Mouse (Mus musculus): Measurements from ENCODE around the gene Mnd1. TPM values are rescaled to one million over a fixed set of nuclear protein-coding genes. Genes with fewer than 3 reads are reported as not detected.

Gene Mnd1
- polyA plus RNA-seq, 1 experiment: 0.51 TPM

DNA sequence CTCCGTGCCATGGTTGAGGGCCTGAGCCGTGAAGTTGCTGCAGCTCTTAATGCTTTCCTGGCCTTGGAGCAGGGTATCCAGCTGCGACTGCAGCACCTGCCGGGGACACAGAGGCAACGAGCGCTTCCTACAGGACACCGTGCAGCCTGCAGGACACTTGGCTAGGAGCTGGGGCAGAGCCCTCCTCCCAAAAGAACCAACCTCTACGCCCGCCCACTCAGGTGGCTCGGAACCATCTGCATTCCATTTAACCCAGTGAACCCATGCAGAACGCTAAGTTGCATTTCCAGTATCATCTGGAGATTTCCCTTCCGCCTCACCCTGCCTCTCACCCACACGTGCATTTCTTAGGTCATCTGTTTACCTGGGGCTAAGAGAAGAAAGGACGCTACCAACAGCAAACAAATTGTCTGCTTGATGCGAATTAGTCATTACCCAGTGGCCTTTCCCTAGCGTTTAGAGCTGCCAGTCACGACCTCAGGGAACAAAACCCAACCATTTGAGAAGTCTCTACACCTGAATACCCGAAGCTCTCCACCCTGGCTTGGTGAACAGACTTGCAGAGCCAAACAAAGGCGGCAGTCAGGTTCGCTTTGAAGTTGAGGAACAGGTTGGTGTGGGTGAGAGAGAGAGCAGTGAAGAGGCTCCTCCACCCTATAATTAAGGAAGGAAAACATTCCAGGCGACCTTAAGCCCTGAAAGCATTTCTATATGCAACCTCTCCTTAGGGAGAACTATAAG, 35.7 kb upstream of the Mnd1 start:
- Histone ChIP-seq H3K27me3 (ENCODE audit: control insufficient read depth, insufficient read depth, low read length) (no peaks in the 10 kb centered on the region; the same call in 1 of the 2 replicates), H3K4me1 (replicated peaks; ENCODE audit: control insufficient read depth, insufficient read depth, low read length) (peaks cover 32% of the 10 kb centered on the region), H3K4me3 (ENCODE audit: control insufficient read depth, insufficient read depth, low read length) (no peak overlapping the region), H3K27ac (ENCODE audit: control insufficient read depth, insufficient read depth, low read length) (no peak overlapping the region), H3K36me3 (ENCODE audit: control insufficient read depth, insufficient read depth, low read length) (no peaks in the 10 kb centered on the region)
- DNase-seq: no peak
- 75% methylated on average over 21 of the region's 21 CpGs for WGBS
- TF ChIP-seq CTCF (IDR thresholded peaks at IDR 0.05; ENCODE audit: borderline replicate concordance, control insufficient read depth, extremely low read depth, insufficient read depth, low read length, poor library complexity): no peak
- no peak for TF ChIP-seq POLR2A (IDR thresholded peaks at IDR 0.05; ENCODE audit: control insufficient read depth, extremely low read depth, insufficient read depth, low read length, poor library complexity)

DNA sequence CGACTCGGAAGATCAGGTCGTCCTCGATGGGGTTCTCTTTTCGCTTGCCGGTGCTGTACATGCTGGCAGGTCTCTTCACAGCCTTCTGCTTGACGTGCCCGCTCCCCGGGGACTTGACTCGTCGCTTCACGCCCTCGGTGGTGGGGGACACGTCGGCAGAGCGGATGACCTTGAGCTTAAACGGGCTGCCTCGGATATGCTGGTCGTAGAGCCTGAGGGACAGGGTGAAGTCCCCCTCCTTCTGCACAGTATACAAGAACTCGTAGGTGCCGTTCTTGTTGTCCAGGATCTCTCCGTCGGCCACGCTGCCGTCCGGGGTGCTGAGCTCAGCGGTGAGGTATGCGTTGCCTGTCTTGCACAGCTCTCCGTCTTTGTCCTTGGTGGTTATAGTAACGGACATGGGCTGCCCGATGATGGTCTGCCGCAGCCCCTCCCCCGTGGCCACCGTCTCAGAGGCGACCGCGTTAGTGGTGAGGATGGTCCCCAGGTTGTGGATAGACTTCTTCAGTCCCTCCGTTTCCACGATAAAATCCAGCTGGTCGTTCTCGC, 35.0 kb upstream of the Mnd1 start:
- Histone ChIP-seq H3K36me3 (ENCODE audit: control insufficient read depth, insufficient read depth, low read length) (no peaks in the 10 kb centered on the region), H3K4me3 (ENCODE audit: control insufficient read depth, insufficient read depth, low read length) (peak overlapping the region; percentile 14), H3K27me3 (ENCODE audit: control insufficient read depth, insufficient read depth, low read length) (no peaks in the 10 kb centered on the region; the same call in 1 of the 2 replicates), H3K27ac (ENCODE audit: control insufficient read depth, insufficient read depth, low read length) (no peak overlapping the region), H3K4me1 (replicated peaks; ENCODE audit: control insufficient read depth, insufficient read depth, low read length) (peaks cover 32% of the 10 kb centered on the region)
- peak; percentile 8 for DNase-seq
- 9% methylated on average over 41 of the region's 41 CpGs for WGBS
- TF ChIP-seq CTCF (IDR thresholded peaks at IDR 0.05; ENCODE audit: borderline replicate concordance, control insufficient read depth, extremely low read depth, insufficient read depth, low read length, poor library complexity): no peak
- no peak for TF ChIP-seq POLR2A (IDR thresholded peaks at IDR 0.05; ENCODE audit: control insufficient read depth, extremely low read depth, insufficient read depth, low read length, poor library complexity)

DNA sequence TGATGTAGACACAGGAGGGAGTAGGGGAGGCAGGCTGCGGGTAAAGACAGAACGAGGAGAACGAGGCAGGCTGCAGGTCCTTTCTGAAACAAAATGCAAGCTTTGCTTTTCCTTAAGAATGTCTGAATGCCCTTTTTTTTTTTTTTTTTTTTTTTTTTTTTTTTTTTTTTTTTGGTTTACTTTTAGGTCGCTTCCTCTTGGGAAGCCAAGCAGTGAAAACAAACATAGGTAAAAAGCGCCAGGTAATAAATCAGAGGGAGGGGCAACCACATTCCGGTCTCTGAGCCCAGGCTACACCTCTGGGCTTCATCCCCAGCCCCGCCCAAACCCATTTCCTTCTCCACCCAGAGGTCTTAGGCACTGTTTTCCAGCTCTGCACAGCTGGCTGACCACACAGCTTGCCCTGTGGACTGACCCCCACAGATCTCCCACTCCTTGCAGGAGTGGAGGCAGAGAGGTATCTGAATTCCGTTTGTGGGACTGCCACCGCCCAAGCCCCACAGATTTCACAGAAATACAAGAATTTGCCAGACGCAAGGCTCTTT, 34.1 kb upstream of the Mnd1 start:
- H3K36me3 ChIP-seq (ENCODE audit: control insufficient read depth, insufficient read depth, low read length): no peaks in the 10 kb centered on the region
- H3K4me1 ChIP-seq (replicated peaks; ENCODE audit: control insufficient read depth, insufficient read depth, low read length): peaks cover 32% of the 10 kb centered on the region
- no peak overlapping the region for H3K27ac ChIP-seq (ENCODE audit: control insufficient read depth, insufficient read depth, low read length)
- DNase-seq: no peak
- WGBS: 13% methylated on average over 10 of the region's 10 CpGs
- TF ChIP-seq POLR2A (IDR thresholded peaks at IDR 0.05; ENCODE audit: control insufficient read depth, extremely low read depth, insufficient read depth, low read length, poor library complexity) (no peak), CTCF (IDR thresholded peaks at IDR 0.05; ENCODE audit: borderline replicate concordance, control insufficient read depth, extremely low read depth, insufficient read depth, low read length, poor library complexity) (no peak)
- no peak overlapping the region for H3K4me3 ChIP-seq (ENCODE audit: control insufficient read depth, insufficient read depth, low read length)
- no peaks in the 10 kb centered on the region; the same call in 1 of the 2 replicates for H3K27me3 ChIP-seq (ENCODE audit: control insufficient read depth, insufficient read depth, low read length)

DNA sequence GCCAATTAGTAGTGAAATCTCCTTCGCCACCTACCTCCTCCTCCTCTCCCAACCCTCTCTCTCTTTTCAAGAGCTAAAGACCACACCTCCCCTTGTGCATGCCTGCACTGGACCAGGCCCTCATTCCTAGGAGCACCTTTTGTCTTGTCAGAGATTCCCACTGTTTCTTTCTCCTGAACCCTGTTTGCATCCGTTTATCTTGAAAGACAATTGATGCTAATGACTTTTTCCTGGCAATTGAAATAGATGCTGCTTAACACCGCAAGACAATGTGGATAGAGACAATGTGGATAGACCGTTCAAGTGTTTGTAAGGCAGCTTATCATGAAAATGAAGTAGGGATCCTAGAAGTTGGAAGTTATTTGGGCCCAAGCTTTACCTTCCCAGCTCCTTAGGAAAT, 26.1 kb upstream of the Mnd1 start:
- TF ChIP-seq POLR2A (IDR thresholded peaks at IDR 0.05; ENCODE audit: control insufficient read depth, extremely low read depth, insufficient read depth, low read length, poor library complexity) (no peak), CTCF (IDR thresholded peaks at IDR 0.05; ENCODE audit: borderline replicate concordance, control insufficient read depth, extremely low read depth, insufficient read depth, low read length, poor library complexity) (no peak)
- 93% methylated on average over 4 of the region's 4 CpGs for WGBS

GRCm38 (mm10) chr3:84181102-84181501, 25.5 kb upstream of the Mnd1 start:
- DNase-seq: no peak
- no peak overlapping the region for H3K27ac ChIP-seq (ENCODE audit: control insufficient read depth, insufficient read depth, low read length)
- no peaks in the 10 kb centered on the region for H3K27me3 ChIP-seq (ENCODE audit: control insufficient read depth, insufficient read depth, low read length)
- no peaks in the 10 kb centered on the region for H3K36me3 ChIP-seq (ENCODE audit: control insufficient read depth, insufficient read depth, low read length)
- no peak for TF ChIP-seq CTCF (IDR thresholded peaks at IDR 0.05; ENCODE audit: borderline replicate concordance, control insufficient read depth, extremely low read depth, insufficient read depth, low read length, poor library complexity)
- no peak for TF ChIP-seq POLR2A (IDR thresholded peaks at IDR 0.05; ENCODE audit: control insufficient read depth, extremely low read depth, insufficient read depth, low read length, poor library complexity)
- H3K4me1 ChIP-seq (replicated peaks; ENCODE audit: control insufficient read depth, insufficient read depth, low read length): no peaks in the 10 kb centered on the region
- WGBS: 82% methylated on average over 8 of the region's 8 CpGs
- no peak overlapping the region for H3K4me3 ChIP-seq (ENCODE audit: control insufficient read depth, insufficient read depth, low read length)

More for the DNA sequence above, 26.1 kb upstream of the Mnd1 start:
- no peaks in the 10 kb centered on the region for H3K36me3 ChIP-seq (ENCODE audit: control insufficient read depth, insufficient read depth, low read length)
- no peak overlapping the region for H3K27ac ChIP-seq (ENCODE audit: control insufficient read depth, insufficient read depth, low read length)
- H3K4me1 ChIP-seq (replicated peaks; ENCODE audit: control insufficient read depth, insufficient read depth, low read length): no peaks in the 10 kb centered on the region
- no peak overlapping the region for H3K4me3 ChIP-seq (ENCODE audit: control insufficient read depth, insufficient read depth, low read length)
- H3K27me3 ChIP-seq (ENCODE audit: control insufficient read depth, insufficient read depth, low read length): no peaks in the 10 kb centered on the region
- DNase-seq: no peak

DNA sequence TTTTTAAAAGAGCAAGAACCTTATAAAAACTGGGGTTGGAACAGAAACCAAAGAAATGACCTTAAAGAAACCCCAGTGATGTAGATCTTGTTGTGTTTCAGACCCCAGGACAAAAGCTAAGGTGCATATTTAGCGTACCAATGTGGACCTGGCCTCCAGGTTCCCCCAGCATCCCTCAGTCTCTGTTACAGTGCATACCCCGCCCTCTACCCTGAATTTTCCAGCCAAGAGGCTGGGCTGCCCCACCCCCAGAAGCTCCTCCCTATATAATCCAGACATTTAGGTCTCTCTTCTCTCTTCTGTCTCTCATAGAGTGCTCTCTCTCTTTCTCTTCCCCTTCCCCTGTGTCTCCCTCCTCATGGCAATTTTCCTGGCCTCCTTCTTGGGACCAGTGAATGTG, 24.7 kb upstream of the Mnd1 start:
- Histone ChIP-seq H3K27ac (ENCODE audit: control insufficient read depth, insufficient read depth, low read length) (no peak overlapping the region), H3K4me3 (ENCODE audit: control insufficient read depth, insufficient read depth, low read length) (no peak overlapping the region), H3K36me3 (ENCODE audit: control insufficient read depth, insufficient read depth, low read length) (no peaks in the 10 kb centered on the region), H3K27me3 (ENCODE audit: control insufficient read depth, insufficient read depth, low read length) (no peaks in the 10 kb centered on the region), H3K4me1 (replicated peaks; ENCODE audit: control insufficient read depth, insufficient read depth, low read length) (no peaks in the 10 kb centered on the region)
- DNase-seq: no peak
- 89% methylated on average over 2 of the region's 2 CpGs for WGBS
- TF ChIP-seq CTCF (IDR thresholded peaks at IDR 0.05; ENCODE audit: borderline replicate concordance, control insufficient read depth, extremely low read depth, insufficient read depth, low read length, poor library complexity): no peak
